Comparison of ENCODE assay signal across 9 mouse cellular contexts in the genomic region with DNA sequence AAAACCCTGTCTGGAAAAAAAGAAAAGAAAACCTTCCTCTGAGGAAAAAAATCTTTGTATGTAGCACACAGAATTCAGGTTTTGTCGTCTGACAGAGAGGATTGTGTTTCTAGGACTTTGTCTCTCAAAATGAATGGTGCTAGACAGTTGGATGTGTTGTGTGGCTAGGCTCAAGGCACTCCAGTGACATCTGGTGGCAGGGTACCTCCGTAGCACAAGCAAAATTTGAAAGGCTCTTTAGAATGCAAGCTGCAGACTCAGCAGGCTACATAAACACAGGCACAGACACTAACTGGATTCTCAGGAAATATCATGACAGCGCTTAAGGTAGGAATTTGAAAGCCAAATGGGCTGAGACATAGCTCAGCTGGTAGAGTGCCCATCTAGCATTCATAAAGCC. TPM values are rescaled to one million over a fixed set of nuclear protein-coding genes. Genes with fewer than 3 reads are reported as not detected.
DNase-seq lines count a peak whose midpoint lies in the region; TF ChIP-seq lines count a peak whose summit lies in the region.
"Had no signal": no experiment of that assay in that cellular context is flagged by ENCODE, and none has a peak within 500 bp of the region (broad histone marks: within the 10 kb centered on the region; RNA-seq: fewer than 3 reads in every experiment).

No protein-coding gene starts in this region.

- H3K4me3 ChIP-seq in gastrocnemius, adult 2 months = no peak overlapping the region
- H3K4me3 ChIP-seq: limb, embryonic 13.5 days had no signal

- intact Hi-C loops in gastrocnemius, adult 2 months (cut with DNase I) = loop anchor here (2.0 kb wide), 1 partner anchor 44 kb away; no protein-coding TSS in a partner anchor
- intact Hi-C loops in gastrocnemius, postnatal 36 days (cut with DNase I) = loop anchor here (5.0 kb wide), 1 partner anchor 41 kb away; no protein-coding TSS in a partner anchor

- no peak for DNase-seq in gastrocnemius, adult 2 months
- no peak for DNase-seq in gastrocnemius, postnatal 36 days
- peak; percentile 48 for DNase-seq in right cerebral cortex, adult 18-20 months
- DNase-seq in right cerebral cortex, postnatal 4 days = no peak
- DNase-seq in embryo, embryonic 11 days = peak; percentile 66
- DNase-seq in layer of hippocampus, postnatal 10 days (ENCODE audit: low spot score in 2 of 2) = peak; percentile 54 to 65
- DNase-seq in gastrocnemius, postnatal 10 days = no peak
- DNase-seq in thymus, adult 18-20 months = no peak

- H3K27ac ChIP-seq in gastrocnemius, adult 2 months = no peak overlapping the region
- H3K27ac ChIP-seq: limb, embryonic 13.5 days had no signal

- peak; percentile 64 for TF ChIP-seq CTCF in gastrocnemius, adult 2 months (IDR thresholded peaks at IDR 0.05)

RNA-seq across cellular contexts. Expression of a gene that starts 27.2 kb away (rescaled TPM):
- under 1 TPM; 0.28 to 0.64 TPM for total RNA-seq in gastrocnemius, adult 2 months (2021)
- under 1 TPM; 0.36 to 0.86 TPM for total RNA-seq in gastrocnemius, postnatal 36 days (2021)
- total RNA-seq in layer of hippocampus, postnatal 10 days (2021) = 1 to 10 TPM in 1 of 2 experiments, under 1 TPM in 1; 0.46 to 1.1 TPM
- under 1 TPM in 1 of 2 experiments, not detected in 1; 0.16 TPM for total RNA-seq in gastrocnemius, postnatal 10 days (2021)

RNA-seq across cellular contexts. Expression of a gene that starts 50.1 kb away (rescaled TPM):
- total RNA-seq in gastrocnemius, adult 2 months (2021) = not detected
- total RNA-seq in gastrocnemius, postnatal 36 days (2021) = not detected
- total RNA-seq in layer of hippocampus, postnatal 10 days (2021) = not detected
- not detected for total RNA-seq in gastrocnemius, postnatal 10 days (2021)

Comparison
In these comparisons a context has a peak if more than half of its experiments do, and no peak if none do; other contexts are left out.
1. DNase-seq: peak in right cerebral cortex, adult 18-20 months (single experiment), embryo, embryonic 11 days (single experiment) and layer of hippocampus, postnatal 10 days (2 of 2); none in gastrocnemius, adult 2 months (single experiment), gastrocnemius, postnatal 36 days (0 of 2), right cerebral cortex, postnatal 4 days (single experiment), gastrocnemius, postnatal 10 days (single experiment) and thymus, adult 18-20 months (0 of 2).